Mouse (Mus musculus): ENCODE measurements at regions not wholly inside any gene's neighbourhood (a gene's known extent, or its start where the extent isn't known, plus 50 kb on each side); places are given as distances from the start of the nearest gene placed in this dataset.

DNA sequence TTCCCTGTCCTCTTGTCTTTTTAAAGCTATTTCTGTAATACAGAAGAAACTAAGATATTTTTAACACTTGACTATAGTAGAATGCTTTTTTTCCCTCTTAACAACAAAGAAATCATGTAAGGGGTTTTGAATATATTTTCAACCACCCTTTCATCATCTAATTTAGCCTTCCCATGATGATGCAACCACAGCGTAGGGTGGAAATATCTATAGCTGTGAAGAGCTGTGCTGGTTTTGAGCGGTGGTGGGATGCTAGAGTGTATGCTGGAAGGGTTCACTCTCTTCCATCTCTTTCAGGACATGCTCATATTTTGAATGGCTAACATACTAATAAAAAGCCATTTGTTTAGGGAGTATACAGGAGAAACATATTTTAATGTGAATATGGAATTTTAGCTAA is 296.4 kb downstream of the Nup35 start:
- Histone ChIP-seq H3K27me3 (ENCODE audit: control insufficient read depth, insufficient read depth, low read length) (no peaks in the 10 kb centered on the region), H3K9ac (no peak overlapping the region), H3K4me1 (replicated peaks; ENCODE audit: control insufficient read depth, insufficient read depth, low read length) (no peaks in the 10 kb centered on the region), H3K4me3 (replicated peaks; ENCODE audit: low read length) (no peak overlapping the region), H3K36me3 (replicated peaks; ENCODE audit: control insufficient read depth, insufficient read depth) (no peaks in the 10 kb centered on the region), H3K27ac (no peak overlapping the region), H3K4me2 (replicated peaks) (no peak overlapping the region), H3K9me3 (ENCODE audit: control insufficient read depth, low read length) (no peaks in the 10 kb centered on the region)
- peak; percentile 3 for DNase-seq (ENCODE audit: low spot score)
- no peak for ATAC-seq (ENCODE audit: low FRiP score)
- 94% methylated on average over 2 of the region's 2 CpGs for WGBS

DNA sequence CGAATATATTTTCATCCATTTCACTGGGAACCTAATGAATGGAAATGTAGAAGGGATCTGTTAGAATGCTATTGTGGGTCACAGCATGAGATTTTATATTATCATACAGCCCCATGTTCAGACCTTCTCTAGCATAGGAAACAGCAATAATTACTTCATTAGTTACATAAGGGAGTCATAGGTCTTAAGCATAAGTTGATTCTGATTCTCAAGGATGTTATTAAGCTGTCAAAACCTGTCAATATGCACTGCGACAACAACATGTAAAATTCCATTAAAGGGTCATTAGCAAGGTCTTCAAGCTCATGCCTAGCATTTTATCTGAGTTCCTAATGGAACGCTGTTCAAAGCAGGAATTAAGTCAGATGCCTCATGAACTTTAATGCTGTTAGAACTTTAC is 328.5 kb downstream of the Nup35 start:
- H3K27me3 ChIP-seq (ENCODE audit: control insufficient read depth, insufficient read depth, low read length) = no peaks in the 10 kb centered on the region
- 74% methylated on average over 3 of the region's 3 CpGs for WGBS
- no peak overlapping the region for H3K4me3 ChIP-seq (replicated peaks; ENCODE audit: low read length)
- H3K9ac ChIP-seq = no peak overlapping the region
- H3K9me3 ChIP-seq (ENCODE audit: control insufficient read depth, low read length) = no peaks in the 10 kb centered on the region
- H3K27ac ChIP-seq = no peak overlapping the region
- H3K4me1 ChIP-seq (replicated peaks; ENCODE audit: control insufficient read depth, insufficient read depth, low read length) = no peaks in the 10 kb centered on the region
- H3K36me3 ChIP-seq (replicated peaks; ENCODE audit: control insufficient read depth, insufficient read depth) = no peaks in the 10 kb centered on the region
- ATAC-seq (ENCODE audit: low FRiP score) = no peak
- H3K4me2 ChIP-seq (replicated peaks) = no peak overlapping the region
- no peak for DNase-seq (ENCODE audit: low spot score)

DNA sequence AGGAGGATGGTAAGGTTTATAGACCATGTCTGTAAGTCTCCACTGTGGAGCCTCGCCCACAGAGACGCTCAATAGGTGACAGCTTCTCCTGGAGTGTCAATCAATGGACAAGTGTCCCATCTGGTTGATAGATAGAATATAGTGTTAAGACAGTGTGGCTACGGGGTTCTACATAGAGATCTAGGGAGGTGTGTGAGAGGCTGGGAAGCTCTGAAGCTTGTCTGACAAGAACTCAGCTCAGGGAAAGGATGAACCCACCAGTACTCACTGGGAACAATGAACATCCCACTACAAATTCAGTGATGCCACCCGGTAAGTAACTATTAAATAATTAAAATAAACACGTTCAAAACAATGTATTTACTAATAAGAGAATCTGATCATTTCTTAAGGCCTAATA is 349.7 kb downstream of the Nup35 start:
- no peak for DNase-seq (ENCODE audit: low spot score)
- H3K36me3 ChIP-seq (replicated peaks; ENCODE audit: control insufficient read depth, insufficient read depth) = no peaks in the 10 kb centered on the region

DNA sequence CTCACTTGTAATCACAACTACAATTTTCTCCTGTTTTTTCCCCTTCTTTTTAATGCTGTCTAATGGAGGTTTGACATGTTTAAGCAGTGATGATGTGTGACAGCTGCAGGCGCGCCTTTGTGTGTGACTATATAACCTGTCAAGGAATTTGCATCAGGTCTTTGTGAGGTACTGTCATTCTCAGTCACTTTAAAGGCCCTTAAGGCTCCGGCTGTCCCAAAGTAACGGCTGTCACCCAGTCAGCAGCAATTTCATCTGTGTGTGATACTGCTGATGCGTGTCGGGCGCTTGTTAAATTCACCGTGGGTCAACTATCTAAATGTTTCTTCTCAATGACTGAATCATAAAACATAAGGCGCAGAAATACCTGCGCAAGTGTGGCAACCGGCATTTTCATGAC is 350.2 kb downstream of the Nup35 start:
- ATAC-seq (ENCODE audit: low FRiP score) = peak; percentile 43; the same call in 1 of the 2 replicates

More for the DNA sequence above, 349.7 kb downstream of the Nup35 start:
- H3K9ac ChIP-seq = no peak overlapping the region
- no peaks in the 10 kb centered on the region for H3K4me1 ChIP-seq (replicated peaks; ENCODE audit: control insufficient read depth, insufficient read depth, low read length)
- ATAC-seq (ENCODE audit: low FRiP score) = no peak
- no peak overlapping the region for H3K4me2 ChIP-seq (replicated peaks)
- no peaks in the 10 kb centered on the region for H3K27me3 ChIP-seq (ENCODE audit: control insufficient read depth, insufficient read depth, low read length)
- no peak overlapping the region for H3K4me3 ChIP-seq (replicated peaks; ENCODE audit: low read length)
- no peak overlapping the region for H3K27ac ChIP-seq
- H3K9me3 ChIP-seq (ENCODE audit: control insufficient read depth, low read length) = no peaks in the 10 kb centered on the region
- WGBS = 83% methylated on average over 5 of the region's 5 CpGs

DNA sequence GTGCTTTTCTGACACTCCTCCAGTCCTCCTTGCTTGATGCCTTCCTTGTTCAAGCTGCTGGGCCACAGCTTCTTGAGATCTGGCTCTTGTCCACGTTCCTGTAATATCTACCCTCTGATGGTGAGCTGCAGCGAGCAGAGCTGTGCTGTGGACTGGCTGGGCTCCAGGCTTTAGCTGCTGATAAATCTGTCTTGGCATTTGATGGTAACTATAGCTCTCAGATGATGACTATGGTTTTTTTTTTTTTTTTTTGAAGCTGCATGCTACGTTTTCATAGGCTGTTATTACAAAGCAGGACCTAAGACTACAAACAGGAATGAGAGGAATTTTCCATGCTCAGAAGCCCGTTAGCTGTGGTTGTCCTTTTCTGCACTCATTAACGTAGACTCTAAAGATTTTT is 352.3 kb downstream of the Nup35 start:
- Histone ChIP-seq H3K4me3 (replicated peaks; ENCODE audit: low read length) (no peak overlapping the region), H3K4me2 (replicated peaks) (no peak overlapping the region), H3K9me3 (ENCODE audit: control insufficient read depth, low read length) (no peaks in the 10 kb centered on the region), H3K27ac (no peak overlapping the region), H3K4me1 (replicated peaks; ENCODE audit: control insufficient read depth, insufficient read depth, low read length) (no peaks in the 10 kb centered on the region), H3K27me3 (ENCODE audit: control insufficient read depth, insufficient read depth, low read length) (no peaks in the 10 kb centered on the region), H3K9ac (no peak overlapping the region), H3K36me3 (replicated peaks; ENCODE audit: control insufficient read depth, insufficient read depth) (no peaks in the 10 kb centered on the region)
- DNase-seq (ENCODE audit: low spot score) (peak; percentile 30), ATAC-seq (ENCODE audit: low FRiP score) (no peak; the same call in 1 of the 2 replicates)
- WGBS = 62% methylated on average over 5 of the region's 5 CpGs

More for the DNA sequence above, 350.2 kb downstream of the Nup35 start:
- Histone ChIP-seq H3K9ac (no peak overlapping the region), H3K27me3 (ENCODE audit: control insufficient read depth, insufficient read depth, low read length) (no peaks in the 10 kb centered on the region), H3K27ac (no peak overlapping the region), H3K9me3 (ENCODE audit: control insufficient read depth, low read length) (no peaks in the 10 kb centered on the region), H3K4me2 (replicated peaks) (no peak overlapping the region), H3K36me3 (replicated peaks; ENCODE audit: control insufficient read depth, insufficient read depth) (no peaks in the 10 kb centered on the region), H3K4me3 (replicated peaks; ENCODE audit: low read length) (no peak overlapping the region), H3K4me1 (replicated peaks; ENCODE audit: control insufficient read depth, insufficient read depth, low read length) (no peaks in the 10 kb centered on the region)
- WGBS = 62% methylated on average over 11 of the region's 11 CpGs
- peak; percentile 25 for DNase-seq (ENCODE audit: low spot score)

DNA sequence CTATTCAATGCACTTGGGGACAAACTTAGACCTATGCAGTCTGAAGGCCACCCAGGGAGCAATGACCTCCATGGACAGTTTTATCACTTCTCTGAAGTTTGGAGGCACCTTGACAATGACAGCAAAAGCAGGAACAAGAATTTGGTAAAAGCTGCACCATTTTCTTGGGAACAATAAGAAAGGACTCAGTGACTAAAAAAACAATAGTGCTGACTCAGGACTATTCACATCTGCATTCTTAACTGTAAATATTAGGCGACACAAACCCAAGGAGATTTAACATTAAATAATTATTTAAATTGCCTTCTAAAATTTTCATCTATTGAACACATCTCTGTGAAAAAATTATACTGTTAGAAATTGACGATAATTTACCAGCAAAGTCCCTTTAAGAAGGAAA is 356.2 kb downstream of the Nup35 start:
- ATAC-seq (ENCODE audit: low FRiP score) = no peak
- DNase-seq (ENCODE audit: low spot score) = no peak
- Histone ChIP-seq H3K27me3 (ENCODE audit: control insufficient read depth, insufficient read depth, low read length) (no peaks in the 10 kb centered on the region), H3K4me2 (replicated peaks) (no peak overlapping the region), H3K27ac (no peak overlapping the region), H3K4me1 (replicated peaks; ENCODE audit: control insufficient read depth, insufficient read depth, low read length) (no peaks in the 10 kb centered on the region), H3K9ac (no peak overlapping the region), H3K4me3 (replicated peaks; ENCODE audit: low read length) (no peak overlapping the region), H3K36me3 (replicated peaks; ENCODE audit: control insufficient read depth, insufficient read depth) (no peaks in the 10 kb centered on the region), H3K9me3 (ENCODE audit: control insufficient read depth, low read length) (no peaks in the 10 kb centered on the region)
- WGBS = 89% methylated on average over 2 of the region's 2 CpGs

DNA sequence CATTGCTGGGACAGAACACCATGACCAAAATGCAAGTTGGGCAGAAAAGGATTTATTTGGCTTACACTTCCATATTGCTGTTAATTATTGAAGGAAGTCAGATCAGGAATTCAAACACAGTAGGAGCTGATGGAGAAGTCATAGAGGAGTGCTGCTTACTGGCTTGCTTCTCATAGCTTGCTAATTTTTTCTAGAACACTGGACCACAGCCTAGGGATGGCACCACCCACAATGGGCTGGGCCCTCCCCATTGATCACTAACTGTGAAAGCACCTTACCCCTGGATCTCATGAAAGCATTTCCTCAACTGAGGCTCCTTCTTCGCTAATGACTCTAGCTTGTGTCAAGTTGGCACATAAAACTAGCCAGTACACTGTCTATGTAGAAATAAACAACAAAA is 381.3 kb downstream of the Nup35 start:
- Histone ChIP-seq H3K9ac (no peak overlapping the region), H3K4me2 (replicated peaks) (no peak overlapping the region), H3K9me3 (ENCODE audit: control insufficient read depth, low read length) (no peaks in the 10 kb centered on the region), H3K36me3 (replicated peaks; ENCODE audit: control insufficient read depth, insufficient read depth) (no peaks in the 10 kb centered on the region), H3K4me1 (replicated peaks; ENCODE audit: control insufficient read depth, insufficient read depth, low read length) (no peaks in the 10 kb centered on the region), H3K27ac (no peak overlapping the region), H3K4me3 (replicated peaks; ENCODE audit: low read length) (no peak overlapping the region), H3K27me3 (ENCODE audit: control insufficient read depth, insufficient read depth, low read length) (no peaks in the 10 kb centered on the region)
- ATAC-seq (ENCODE audit: low FRiP score) (no peak), DNase-seq (ENCODE audit: low spot score) (no peak)
- WGBS = 95% methylated on average over 1 of the region's 1 CpGs

DNA sequence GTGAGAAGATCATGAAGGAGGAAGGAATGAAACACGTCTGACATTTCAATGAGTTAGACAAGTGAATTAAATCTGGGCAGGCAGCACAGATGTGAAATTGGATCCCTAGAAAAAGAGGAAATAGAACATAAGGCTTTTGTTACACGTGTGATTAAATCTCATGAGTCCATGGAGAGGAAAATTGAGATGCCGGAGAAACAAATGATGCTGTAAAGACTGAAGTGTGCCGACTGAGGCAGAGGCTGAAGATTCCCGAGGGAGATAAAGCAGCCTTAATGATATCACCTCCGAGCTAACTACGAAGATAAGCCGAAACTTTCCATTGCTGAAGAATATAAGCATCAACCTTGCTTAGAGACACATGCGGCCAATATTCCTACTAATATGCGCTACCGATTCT is 390.0 kb downstream of the Nup35 start:
- 72% methylated on average over 11 of the region's 11 CpGs for WGBS
- no peak for DNase-seq (ENCODE audit: low spot score)

DNA sequence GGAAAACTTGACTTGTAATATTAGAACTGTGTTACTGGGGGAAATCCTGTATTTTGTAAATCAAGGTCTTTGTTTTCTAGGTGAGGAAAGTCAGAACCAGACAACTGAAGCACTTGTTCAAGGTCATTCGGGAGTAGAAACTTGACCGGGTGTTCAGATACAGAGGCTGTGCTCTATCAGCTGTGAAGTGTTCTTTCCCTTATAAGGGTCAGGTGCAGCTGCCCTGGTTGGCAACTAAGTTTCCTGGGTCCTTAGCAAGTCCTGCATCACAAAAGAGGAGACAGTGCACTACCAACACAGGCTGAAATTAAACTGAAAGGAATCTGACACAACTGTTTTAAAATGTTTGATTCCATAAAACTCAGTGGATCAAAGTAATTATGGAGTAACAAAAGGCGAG is 406.6 kb downstream of the Nup35 start:
- no peaks in the 10 kb centered on the region for H3K27me3 ChIP-seq (ENCODE audit: control insufficient read depth, insufficient read depth, low read length)
- DNase-seq (ENCODE audit: low spot score) (no peak), ATAC-seq (ENCODE audit: low FRiP score) (no peak)
- no peaks in the 10 kb centered on the region for H3K36me3 ChIP-seq (replicated peaks; ENCODE audit: control insufficient read depth, insufficient read depth)
- no peaks in the 10 kb centered on the region for H3K9me3 ChIP-seq (ENCODE audit: control insufficient read depth, low read length)
- WGBS = 88% methylated on average over 3 of the region's 3 CpGs
- no peak overlapping the region for H3K4me2 ChIP-seq (replicated peaks)
- no peak overlapping the region for H3K27ac ChIP-seq
- no peak overlapping the region for H3K9ac ChIP-seq
- no peak overlapping the region for H3K4me3 ChIP-seq (replicated peaks; ENCODE audit: low read length)
- H3K4me1 ChIP-seq (replicated peaks; ENCODE audit: control insufficient read depth, insufficient read depth, low read length) = no peaks in the 10 kb centered on the region

More for the DNA sequence above, 390.0 kb downstream of the Nup35 start:
- Histone ChIP-seq H3K4me2 (replicated peaks) (no peak overlapping the region), H3K27me3 (ENCODE audit: control insufficient read depth, insufficient read depth, low read length) (no peaks in the 10 kb centered on the region), H3K4me1 (replicated peaks; ENCODE audit: control insufficient read depth, insufficient read depth, low read length) (no peaks in the 10 kb centered on the region), H3K9me3 (ENCODE audit: control insufficient read depth, low read length) (no peaks in the 10 kb centered on the region; the same call in 1 of the 2 replicates), H3K27ac (no peak overlapping the region), H3K9ac (no peak overlapping the region), H3K36me3 (replicated peaks; ENCODE audit: control insufficient read depth, insufficient read depth) (no peaks in the 10 kb centered on the region), H3K4me3 (replicated peaks; ENCODE audit: low read length) (no peak overlapping the region)
- no peak for ATAC-seq (ENCODE audit: low FRiP score)
